Mouse (Mus musculus) ES-E14 (cell line): ENCODE data around the gene Lzts3.

Experiments
- CHD2 ChIP-seq: IDR thresholded peaks from 2 replicates; pipeline ENCODE4 v1.6.1; 2014; ENCODE audit warnings: mild to moderate bottlenecking, low read depth, low read length, inconsistent platforms
- HCFC1 ChIP-seq: IDR thresholded peaks from 2 replicates; pipeline ENCODE4 v1.6.1; 2012; ENCODE audit warnings: low read length, inconsistent platforms, borderline replicate concordance; ENCODE audit not compliant: insufficient read depth
- MAFK ChIP-seq: IDR thresholded peaks from 2 replicates; pipeline ENCODE4 v1.6.1; 2014; ENCODE audit warnings: mild to moderate bottlenecking, low read depth, low read length, inconsistent platforms; ENCODE audit not compliant: insufficient read depth
- ZC3H11A ChIP-seq: IDR thresholded peaks from 2 replicates; pipeline ENCODE4 v1.6.1; 2012; ENCODE audit warnings: low read depth, mild to moderate bottlenecking, inconsistent platforms, low read length, borderline replicate concordance

- TF ChIP-seq HCFC1 (no peak), ZC3H11A (no peak), MAFK (no peak), CHD2 (no peak)
Observed at GRCm38 (mm10) chr2:130642684-130643369, at the start of gene Lzts3.
